Mouse (Mus musculus) heart, embryonic 16.5 days (tissue): ENCODE data around the gene Tgfb2. TPM values are rescaled to one million over a fixed set of nuclear protein-coding genes. Genes with fewer than 3 reads are reported as not detected.
A peak's percentile ranks its signal among the peaks of the same experiment; 100 is the strongest.

Source experiments
- ATAC-seq: fragments of 200-750 bp; cut with Nextera tagmentation; replicated peaks from 2 replicates; pipeline ENCODE4 v1.8.0; 2017; ENCODE audit warnings: moderate number of reproducible peaks; ENCODE audit not compliant: insufficient read depth, low FRiP score; ENCODE audit errors: extremely low read depth
- H3K27ac ChIP-seq: fragments of 300-500 bp; sonication (generic); 2 replicates; pipeline ENCODE4 v1.5.1; 2014; ENCODE audit warnings: mild to moderate bottlenecking, low read length, control low read depth, moderate library complexity
- H3K27me3 ChIP-seq: fragments of 300-500 bp; sonication (generic); 2 replicates; pipeline ENCODE4 v1.6.1; 2014; ENCODE audit warnings: low read length, mixed read lengths; ENCODE audit not compliant: control insufficient read depth, insufficient read depth
- H3K36me3 ChIP-seq: fragments of 300-500 bp; sonication (generic); 2 replicates; pipeline ENCODE4 v1.6.1; 2014; ENCODE audit not compliant: control insufficient read depth, insufficient read depth
- H3K4me1 ChIP-seq: fragments of 300-500 bp; sonication (generic); 2 replicates; pipeline ENCODE4 v1.6.1; 2014; ENCODE audit warnings: low read length, mixed read lengths; ENCODE audit not compliant: control insufficient read depth, insufficient read depth
- H3K4me2 ChIP-seq: fragments of 300-500 bp; sonication (generic); 2 replicates; pipeline ENCODE4 v1.6.1; 2014; ENCODE audit warnings: low read depth, mild to moderate bottlenecking, control low read depth, low read length
- H3K4me3 ChIP-seq: fragments of 300-500 bp; sonication (generic); 2 replicates; pipeline ENCODE4 v1.5.1; 2014; ENCODE audit warnings: mild to moderate bottlenecking, control low read depth, low read length
- H3K9ac ChIP-seq: fragments of 300-500 bp; sonication (generic); 2 replicates; pipeline ENCODE4 v1.6.1; 2014; ENCODE audit warnings: low read length, control low read depth
- H3K9me3 ChIP-seq: fragments of 300-500 bp; sonication (generic); replicated peaks from 2 replicates; pipeline ENCODE4 v1.6.1; 2016; ENCODE audit warnings: low read length; ENCODE audit not compliant: control insufficient read depth
- WGBS: fragments of 180-500 bp; shearing (Covaris S2); extraction: QIAGEN DNeasy Blood & Tissue Kit; methylation state at CpG from one replicate; pipeline ENCODE4 v1.1.7; 2014; 5-methylcytosine and 5-hydroxymethylcytosine counted together
- polyA plus RNA-seq: library from polyadenylated mRNA; unstranded; fragments of >200 nt; fragmentation: Nextera tagmentation; extraction: Ambion mirVana; gene quantifications from 2 replicates; pipeline ENCODE4 v1.2.1, GENCODE M21; 2015

Gene Tgfb2
- polyA plus RNA-seq, 1 experiment from 2014 or later: 42.2 TPM

GRCm38 (mm10) chr1:186663412-186663811, 42.4 kb downstream of the Tgfb2 start:
- Histone ChIP-seq H3K36me3 (no peaks in the 10 kb centered on the region), H3K9ac (peak overlapping the region; percentile 49), H3K4me2 (peak overlapping the region; percentile 56), H3K27ac (peak overlapping the region; percentile 80), H3K4me1 (peaks cover 38% of the 10 kb centered on the region), H3K9me3 (no peaks in the 10 kb centered on the region), H3K27me3 (no peaks in the 10 kb centered on the region), H3K4me3 (peak overlapping the region; percentile 13; the same call in 1 of the 2 replicates)
- peak; percentile 90 for ATAC-seq
- WGBS: 11% methylated on average over 11 of the region's 11 CpGs

GRCm38 (mm10) chr1:186662996-186663395, 42.8 kb downstream of the Tgfb2 start:
- no peaks in the 10 kb centered on the region for H3K27me3 ChIP-seq
- peak overlapping the region; percentile 13 for H3K4me3 ChIP-seq
- ATAC-seq: peak; percentile 38
- peak overlapping the region; percentile 80 for H3K27ac ChIP-seq
- no peaks in the 10 kb centered on the region for H3K36me3 ChIP-seq
- peak overlapping the region; percentile 56 for H3K4me2 ChIP-seq
- peaks cover 36% of the 10 kb centered on the region for H3K4me1 ChIP-seq
- 22% methylated on average over 10 of the region's 10 CpGs for WGBS
- H3K9ac ChIP-seq: peak overlapping the region; percentile 49
- H3K9me3 ChIP-seq: no peaks in the 10 kb centered on the region

- Histone ChIP-seq H3K4me1 (peaks cover 29% of the 10 kb centered on the region), H3K4me3 (no peak overlapping the region), H3K36me3 (no peaks in the 10 kb centered on the region), H3K9ac (no peak overlapping the region), H3K9me3 (no peaks in the 10 kb centered on the region), H3K4me2 (no peak overlapping the region), H3K27me3 (no peaks in the 10 kb centered on the region), H3K27ac (peak overlapping the region; percentile 9; the same call in 1 of the 2 replicates)
- 75% methylated on average over 15 of the region's 15 CpGs for WGBS
- ATAC-seq: no peak
These were observed 44.4 kb downstream of the Tgfb2 start for GRCm38 (mm10) chr1:186661206-186661921.

GRCm38 (mm10) chr1:186658783-186659182, 47.0 kb downstream of the Tgfb2 start:
- Histone ChIP-seq H3K36me3 (no peaks in the 10 kb centered on the region), H3K4me3 (no peak overlapping the region), H3K27me3 (no peaks in the 10 kb centered on the region), H3K9ac (no peak overlapping the region), H3K27ac (no peak overlapping the region), H3K4me2 (no peak overlapping the region), H3K9me3 (no peaks in the 10 kb centered on the region), H3K4me1 (peaks cover 24% of the 10 kb centered on the region)
- 88% methylated on average over 11 of the region's 11 CpGs for WGBS
- no peak for ATAC-seq

GRCm38 (mm10) chr1:186657559-186658219, 48.1 kb downstream of the Tgfb2 start:
- Histone ChIP-seq H3K4me1 (peaks cover 18% of the 10 kb centered on the region), H3K9me3 (no peaks in the 10 kb centered on the region), H3K4me3 (no peak overlapping the region), H3K27ac (no peak overlapping the region), H3K36me3 (no peaks in the 10 kb centered on the region), H3K9ac (no peak overlapping the region), H3K4me2 (no peak overlapping the region), H3K27me3 (no peaks in the 10 kb centered on the region)
- WGBS: 87% methylated on average over 16 of the region's 16 CpGs
- ATAC-seq: no peak

- Histone ChIP-seq H3K4me1 (peaks cover 22% of the 10 kb centered on the region), H3K36me3 (no peaks in the 10 kb centered on the region), H3K4me2 (no peak overlapping the region), H3K27me3 (no peaks in the 10 kb centered on the region), H3K27ac (no peak overlapping the region), H3K9me3 (no peaks in the 10 kb centered on the region), H3K4me3 (no peak overlapping the region), H3K9ac (no peak overlapping the region)
- no peak for ATAC-seq
- 61% methylated on average over 5 of the region's 5 CpGs for WGBS
These were observed 49.0 kb downstream of the Tgfb2 start for GRCm38 (mm10) chr1:186656732-186657329.

- Histone ChIP-seq H3K27ac (no peak overlapping the region), H3K27me3 (no peaks in the 10 kb centered on the region), H3K36me3 (no peaks in the 10 kb centered on the region), H3K4me2 (no peak overlapping the region), H3K4me1 (peaks cover 21% of the 10 kb centered on the region), H3K9me3 (no peaks in the 10 kb centered on the region), H3K4me3 (no peak overlapping the region), H3K9ac (no peak overlapping the region)
- 64% methylated on average over 1 of the region's 1 CpGs for WGBS
- ATAC-seq: no peak
These were observed 49.6 kb downstream of the Tgfb2 start for GRCm38 (mm10) chr1:186656201-186656600.

GRCm38 (mm10) chr1:186655096-186655495, 50.7 kb downstream of the Tgfb2 start:
- H3K36me3 ChIP-seq: no peaks in the 10 kb centered on the region; the same call in 1 of the 2 replicates
- 75% methylated on average over 4 of the region's 4 CpGs for WGBS
- no peaks in the 10 kb centered on the region for H3K27me3 ChIP-seq
- no peak overlapping the region for H3K4me3 ChIP-seq
- ATAC-seq: no peak
- no peak overlapping the region for H3K9ac ChIP-seq
- H3K4me1 ChIP-seq: peaks cover 17% of the 10 kb centered on the region
- no peak overlapping the region for H3K27ac ChIP-seq
- H3K4me2 ChIP-seq: no peak overlapping the region
- no peaks in the 10 kb centered on the region for H3K9me3 ChIP-seq

GRCm38 (mm10) chr1:186652208-186652607, 53.6 kb downstream of the Tgfb2 start:
- Histone ChIP-seq H3K4me3 (no peak overlapping the region), H3K4me2 (no peak overlapping the region; the same call in 1 of the 2 replicates), H3K36me3 (peaks cover 19% of the 10 kb centered on the region), H3K9me3 (peaks cover 11% of the 10 kb centered on the region), H3K9ac (no peak overlapping the region), H3K4me1 (peaks cover 16% of the 10 kb centered on the region), H3K27me3 (no peaks in the 10 kb centered on the region), H3K27ac (no peak overlapping the region)
- ATAC-seq: no peak
- WGBS: 61% methylated on average over 8 of the region's 8 CpGs
